Mouse (Mus musculus): ENCODE results near the gene Klf17. TPM values are rescaled to one million over a fixed set of nuclear protein-coding genes. Genes with fewer than 3 reads are reported as not detected.
"Not testable (repeated sequence)": the region's sequence is repeated elsewhere in the genome, so short reads cannot be mapped to it uniquely, and the experiment has no call there.

The Klf17 gene
- polyA plus RNA-seq, 1 experiment from 2014 or later, result not detected

DNA sequence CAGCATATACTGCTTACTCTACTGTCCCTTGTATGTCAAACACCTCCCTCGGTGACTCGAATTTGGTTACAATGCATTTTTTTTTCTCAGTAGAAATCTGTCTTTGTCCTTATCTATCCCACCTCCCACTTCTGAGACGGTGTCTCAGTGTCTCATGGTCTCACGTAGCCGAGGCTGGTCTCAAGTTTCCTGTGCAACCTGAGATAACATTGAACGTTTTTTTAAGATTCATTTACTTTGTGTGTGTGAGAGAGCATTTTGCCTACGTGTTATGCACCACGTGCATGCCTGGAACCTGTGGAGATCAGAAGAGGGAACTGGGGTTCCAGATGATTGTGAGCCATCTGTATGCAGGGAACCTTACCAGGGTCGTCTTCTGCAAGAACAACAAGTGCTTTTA is 7.5 kb upstream of the Klf17 start:
- ATAC-seq (no peak), DNase-seq (ENCODE audit: low spot score) (no peak)
- H3K9me3 ChIP-seq (replicated peaks; ENCODE audit: control insufficient read depth, low read length), result no peaks in the 10 kb centered on the region
- H3K4me2 ChIP-seq (ENCODE audit: low read length), result no peak overlapping the region
- H3K4me3 ChIP-seq (ENCODE audit: low read depth, low read length), result no peak overlapping the region
- WGBS, result 79% methylated on average over 9 of the region's 9 CpGs
- H3K27ac ChIP-seq (ENCODE audit: low read depth, low read length), result no peak overlapping the region
- no peaks in the 10 kb centered on the region for H3K27me3 ChIP-seq (replicated peaks; ENCODE audit: control insufficient read depth, insufficient read depth, low read length)
- no peaks in the 10 kb centered on the region for H3K4me1 ChIP-seq (ENCODE audit: control insufficient read depth, insufficient read depth, low read length)
- H3K9ac ChIP-seq (ENCODE audit: low read length), result no peak overlapping the region
- H3K36me3 ChIP-seq (ENCODE audit: control insufficient read depth, insufficient read depth, low read length), result no peaks in the 10 kb centered on the region

DNA sequence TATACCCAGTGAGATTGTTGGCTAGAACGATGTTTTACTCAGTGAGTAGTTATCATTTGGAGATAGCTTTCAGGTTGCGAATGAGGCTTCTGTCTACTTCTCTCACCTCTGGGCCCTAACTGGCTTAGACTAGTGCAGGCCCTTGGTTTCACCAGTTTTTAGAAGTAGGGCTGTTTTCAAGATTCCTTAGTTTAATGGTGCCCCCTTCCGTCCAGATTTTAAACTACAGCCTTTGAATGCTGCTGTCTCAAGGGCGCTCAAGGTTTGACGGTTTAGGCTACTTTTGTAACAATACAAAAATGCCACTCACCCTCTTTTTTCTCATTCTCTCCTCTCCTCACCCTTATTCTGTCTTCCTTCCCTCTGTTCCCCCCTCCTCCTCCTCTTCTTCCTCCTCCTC is 5.5 kb upstream of the Klf17 start:
- ATAC-seq, result no peak
- H3K4me2 ChIP-seq (ENCODE audit: low read length), result no peak overlapping the region
- no peak overlapping the region for H3K27ac ChIP-seq (ENCODE audit: low read depth, low read length)

DNA sequence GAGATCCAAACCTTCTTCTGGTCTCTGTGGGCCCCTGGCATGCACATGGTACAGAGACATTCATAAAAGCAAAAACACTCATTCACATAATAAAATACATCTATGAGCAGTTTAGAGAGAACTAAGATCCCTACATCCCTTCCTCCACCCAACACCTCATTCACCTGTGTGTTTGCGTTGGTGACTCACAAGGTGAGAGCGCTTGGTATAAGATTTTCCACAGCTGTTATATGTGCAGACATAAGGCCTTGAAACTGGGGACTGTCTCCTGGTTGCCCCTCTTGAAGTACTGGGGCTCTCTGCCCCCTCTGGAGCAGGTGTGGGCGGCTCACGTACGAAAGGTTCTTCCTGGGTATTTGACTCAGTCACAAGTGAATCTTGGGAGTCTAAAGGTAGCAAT is 5.3 kb downstream of the Klf17 start:
- Histone ChIP-seq H3K4me3 (ENCODE audit: low read depth, low read length) (no peak overlapping the region), H3K9ac (ENCODE audit: low read length) (no peak overlapping the region), H3K4me2 (ENCODE audit: low read length) (no peak overlapping the region), H3K27me3 (replicated peaks; ENCODE audit: control insufficient read depth, insufficient read depth, low read length) (no peaks in the 10 kb centered on the region), H3K4me1 (ENCODE audit: control insufficient read depth, insufficient read depth, low read length) (no peaks in the 10 kb centered on the region), H3K27ac (ENCODE audit: low read depth, low read length) (no peak overlapping the region), H3K36me3 (ENCODE audit: control insufficient read depth, insufficient read depth, low read length) (no peaks in the 10 kb centered on the region), H3K9me3 (replicated peaks; ENCODE audit: control insufficient read depth, low read length) (no peaks in the 10 kb centered on the region)
- no peak for ATAC-seq
- WGBS, result 90% methylated on average over 5 of the region's 5 CpGs
- DNase-seq (ENCODE audit: low spot score), result no peak

More for the DNA sequence above, 5.5 kb upstream of the Klf17 start:
- H3K9ac ChIP-seq (ENCODE audit: low read length), result no peak overlapping the region
- H3K27me3 ChIP-seq (replicated peaks; ENCODE audit: control insufficient read depth, insufficient read depth, low read length), result no peaks in the 10 kb centered on the region
- no peak overlapping the region for H3K4me3 ChIP-seq (ENCODE audit: low read depth, low read length)
- WGBS, result 20% methylated on average over 5 of the region's 5 CpGs
- no peaks in the 10 kb centered on the region for H3K36me3 ChIP-seq (ENCODE audit: control insufficient read depth, insufficient read depth, low read length)
- peak; percentile 84 for DNase-seq (ENCODE audit: low spot score)
- H3K4me1 ChIP-seq (ENCODE audit: control insufficient read depth, insufficient read depth, low read length), result no peaks in the 10 kb centered on the region
- no peaks in the 10 kb centered on the region for H3K9me3 ChIP-seq (replicated peaks; ENCODE audit: control insufficient read depth, low read length)

DNA sequence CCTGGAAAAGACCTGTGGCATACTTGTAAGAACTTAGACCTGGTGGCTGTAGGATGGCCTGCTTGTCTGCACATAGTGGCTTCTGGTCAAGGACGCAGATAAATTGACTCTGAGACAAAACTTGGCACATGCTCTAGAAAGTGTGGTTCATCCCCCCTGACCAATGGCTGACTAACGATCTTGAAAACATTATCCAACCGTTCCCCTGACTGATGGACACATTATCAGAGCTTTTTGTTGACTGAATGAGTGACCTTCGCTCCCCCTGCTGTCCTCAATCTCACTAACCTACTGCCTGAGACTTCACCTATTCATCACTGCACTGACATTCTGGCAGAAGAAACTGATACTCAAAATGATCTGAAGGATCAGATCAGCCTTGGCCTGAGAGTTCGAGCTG is 13.0 kb downstream of the Klf17 start:
- not testable (repeated sequence) for DNase-seq (ENCODE audit: low spot score); H3K36me3 ChIP-seq (ENCODE audit: control insufficient read depth, insufficient read depth, low read length); H3K27me3 ChIP-seq (replicated peaks; ENCODE audit: control insufficient read depth, insufficient read depth, low read length); H3K4me3 ChIP-seq (ENCODE audit: low read depth, low read length); ATAC-seq; H3K9me3 ChIP-seq (replicated peaks; ENCODE audit: control insufficient read depth, low read length); H3K9ac ChIP-seq (ENCODE audit: low read length); H3K27ac ChIP-seq (ENCODE audit: low read depth, low read length); H3K4me2 ChIP-seq (ENCODE audit: low read length); H3K4me1 ChIP-seq (ENCODE audit: control insufficient read depth, insufficient read depth, low read length)
- 76% methylated on average over 5 of the region's 5 CpGs for WGBS

DNA sequence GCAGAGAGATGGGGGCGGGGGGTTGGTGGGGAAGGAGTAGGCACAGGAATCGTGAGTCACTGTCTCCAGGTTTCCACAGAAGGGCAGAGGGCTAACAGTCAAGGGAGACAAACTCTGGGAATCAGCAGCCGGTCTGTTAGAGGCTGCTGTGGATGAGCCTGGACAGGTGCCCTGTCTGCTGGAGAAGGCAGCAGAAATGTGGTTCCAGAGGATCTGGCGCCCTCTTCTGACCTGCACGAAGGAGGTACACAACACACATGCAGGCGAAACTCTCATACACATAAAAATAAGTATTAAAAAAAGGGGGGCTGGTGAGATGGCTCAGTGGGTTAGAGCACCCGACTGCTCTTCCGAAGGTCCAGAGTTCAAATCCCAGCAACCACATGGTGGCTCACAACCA is 27.9 kb downstream of the Klf17 start:
- H3K36me3 ChIP-seq (ENCODE audit: control insufficient read depth, insufficient read depth, low read length), result no peaks in the 10 kb centered on the region
- DNase-seq (ENCODE audit: low spot score), result peak; percentile 7
- ATAC-seq, result no peak
- 44% methylated on average over 8 of the region's 8 CpGs for WGBS
- no peak overlapping the region for H3K27ac ChIP-seq (ENCODE audit: low read depth, low read length)
- H3K27me3 ChIP-seq (replicated peaks; ENCODE audit: control insufficient read depth, insufficient read depth, low read length), result no peaks in the 10 kb centered on the region
- H3K4me1 ChIP-seq (ENCODE audit: control insufficient read depth, insufficient read depth, low read length), result no peaks in the 10 kb centered on the region
- no peak overlapping the region for H3K4me3 ChIP-seq (ENCODE audit: low read depth, low read length)
- no peak overlapping the region for H3K4me2 ChIP-seq (ENCODE audit: low read length)
- no peaks in the 10 kb centered on the region for H3K9me3 ChIP-seq (replicated peaks; ENCODE audit: control insufficient read depth, low read length)
- no peak overlapping the region for H3K9ac ChIP-seq (ENCODE audit: low read length)

DNA sequence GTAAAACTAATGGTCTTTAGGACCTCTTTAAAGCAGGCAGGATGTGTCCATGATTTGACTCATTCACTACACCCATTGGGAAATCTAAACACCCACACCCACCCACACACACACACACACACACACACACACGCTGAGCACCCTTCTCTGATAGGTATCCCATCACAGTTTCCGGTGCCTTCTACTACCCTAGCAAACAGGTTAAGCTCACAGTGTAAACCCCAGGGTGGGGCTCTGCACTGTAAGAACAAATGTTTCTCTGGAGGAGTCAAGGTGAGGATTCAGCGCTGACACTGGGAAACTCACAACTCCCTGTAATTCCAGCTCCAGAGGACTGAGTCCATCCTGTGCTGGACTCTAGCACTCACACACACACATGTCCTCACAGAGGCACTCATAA is 33.5 kb downstream of the Klf17 start:
- Histone ChIP-seq H3K4me3 (ENCODE audit: low read depth, low read length) (no peak overlapping the region), H3K4me2 (ENCODE audit: low read length) (no peak overlapping the region), H3K27ac (ENCODE audit: low read depth, low read length) (no peak overlapping the region), H3K9me3 (replicated peaks; ENCODE audit: control insufficient read depth, low read length) (no peaks in the 10 kb centered on the region), H3K4me1 (ENCODE audit: control insufficient read depth, insufficient read depth, low read length) (no peaks in the 10 kb centered on the region), H3K9ac (ENCODE audit: low read length) (no peak overlapping the region), H3K36me3 (ENCODE audit: control insufficient read depth, insufficient read depth, low read length) (no peaks in the 10 kb centered on the region), H3K27me3 (replicated peaks; ENCODE audit: control insufficient read depth, insufficient read depth, low read length) (no peaks in the 10 kb centered on the region)
- ATAC-seq, result no peak
- 86% methylated on average over 3 of the region's 3 CpGs for WGBS
- no peak for DNase-seq (ENCODE audit: low spot score)

DNA sequence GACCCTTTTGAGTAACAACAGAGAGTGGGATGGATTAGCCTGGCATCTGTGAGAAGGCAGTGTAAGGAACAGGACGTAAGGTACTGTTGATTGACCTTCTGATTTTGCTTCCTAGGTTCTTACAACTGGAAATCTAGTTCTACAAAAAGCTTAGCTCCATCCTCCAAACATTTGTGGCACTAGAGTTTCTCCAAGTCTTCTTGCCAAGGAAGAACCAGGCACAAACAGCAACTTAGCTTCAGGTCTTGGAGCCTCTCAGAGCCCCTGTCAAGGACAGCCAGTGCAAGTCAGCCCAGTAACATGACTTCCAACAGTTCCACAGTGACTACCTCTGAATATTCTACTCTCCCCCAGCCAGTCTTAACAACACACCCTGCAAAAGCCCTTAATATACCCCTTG is 41.3 kb downstream of the Klf17 start, which contains the start of gene Gm12845:
Gene Gm12845 (plus strand): TSS at position 301 of the 400 bp plus-strand sequence.
- Histone ChIP-seq H3K27me3 (replicated peaks; ENCODE audit: control insufficient read depth, insufficient read depth, low read length) (no peaks in the 10 kb centered on the region), H3K4me1 (ENCODE audit: control insufficient read depth, insufficient read depth, low read length) (no peaks in the 10 kb centered on the region), H3K4me2 (ENCODE audit: low read length) (no peak within 1 kb of the TSS), H3K36me3 (ENCODE audit: control insufficient read depth, insufficient read depth, low read length) (no peaks in the 10 kb centered on the region), H3K9ac (ENCODE audit: low read length) (no peak within 1 kb of the TSS), H3K4me3 (ENCODE audit: low read depth, low read length) (no peak within 1 kb of the TSS), H3K27ac (ENCODE audit: low read depth, low read length) (no peak within 1 kb of the TSS), H3K9me3 (replicated peaks; ENCODE audit: control insufficient read depth, low read length) (no peaks in the 10 kb centered on the region)
- no peak for ATAC-seq
- no peak for DNase-seq (ENCODE audit: low spot score)
- 100% methylated on average over 1 of the region's 1 CpGs for WGBS

DNA sequence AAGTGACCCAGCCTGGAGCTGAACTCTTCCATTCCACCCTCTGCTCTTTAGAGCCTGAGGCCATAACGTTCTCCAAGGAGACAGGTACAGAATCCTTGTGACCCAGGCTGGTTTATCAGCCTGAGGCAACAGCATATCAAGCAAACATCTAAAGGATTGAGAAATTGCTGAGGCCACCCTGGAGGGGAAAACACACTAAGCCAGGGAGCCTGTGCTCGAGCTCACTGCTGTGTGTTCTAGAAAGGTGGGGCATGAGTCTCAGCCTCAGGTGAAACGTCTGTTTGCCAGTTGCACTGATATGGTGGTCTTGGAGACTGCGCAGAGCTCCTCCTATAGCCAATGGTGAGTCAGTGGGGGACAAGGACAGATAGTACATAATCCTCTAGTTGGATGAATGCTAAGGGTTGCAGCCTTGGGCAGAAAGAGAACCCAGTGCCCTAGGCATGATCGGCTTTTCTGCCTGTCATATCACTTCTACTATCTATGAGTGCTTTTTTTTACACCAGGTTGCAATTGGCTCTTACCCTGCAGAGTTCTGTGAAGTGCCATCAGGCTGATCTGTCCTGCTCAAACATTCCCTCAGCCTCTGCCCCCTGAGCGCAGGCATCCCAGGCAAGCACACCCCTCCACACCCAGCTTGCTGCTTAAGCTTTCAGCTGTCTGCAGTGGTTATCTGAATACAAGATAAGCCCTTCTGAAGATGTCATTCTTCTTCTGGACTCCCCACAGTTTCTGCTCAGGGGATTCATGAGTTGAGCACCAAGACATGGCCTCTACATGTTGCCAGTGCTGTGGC is 51.9 kb downstream of the Klf17 start:
- Histone ChIP-seq H3K4me2 (ENCODE audit: low read length) (no peak overlapping the region), H3K27ac (ENCODE audit: low read depth, low read length) (no peak overlapping the region), H3K4me1 (ENCODE audit: control insufficient read depth, insufficient read depth, low read length) (no peaks in the 10 kb centered on the region), H3K27me3 (replicated peaks; ENCODE audit: control insufficient read depth, insufficient read depth, low read length) (no peaks in the 10 kb centered on the region), H3K4me3 (ENCODE audit: low read depth, low read length) (no peak overlapping the region), H3K9me3 (replicated peaks; ENCODE audit: control insufficient read depth, low read length) (no peaks in the 10 kb centered on the region), H3K36me3 (ENCODE audit: control insufficient read depth, insufficient read depth, low read length) (no peaks in the 10 kb centered on the region), H3K9ac (ENCODE audit: low read length) (no peak overlapping the region)
- WGBS, result 80% methylated on average over 6 of the region's 6 CpGs
- ATAC-seq (no peak), DNase-seq (ENCODE audit: low spot score) (no peak)

DNA sequence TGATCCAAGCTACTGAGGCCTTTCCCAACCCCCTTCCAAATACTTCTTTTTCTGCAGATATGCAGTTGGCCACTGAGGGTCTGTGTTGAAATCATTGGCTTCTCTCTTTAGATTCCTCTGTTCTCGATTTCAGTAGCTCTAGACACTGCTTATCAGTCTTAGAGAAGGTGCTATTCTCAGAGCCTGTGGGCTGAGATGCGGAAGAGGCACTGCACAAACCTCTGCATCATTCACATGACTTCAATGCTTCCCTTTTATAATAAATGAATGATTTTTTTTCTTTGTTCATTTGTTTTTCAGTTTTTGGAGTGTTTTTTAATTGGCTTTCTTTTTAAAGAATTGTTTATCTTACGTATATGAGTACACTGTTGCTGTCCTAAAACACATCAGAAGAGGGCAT is 53.1 kb downstream of the Klf17 start:
- Histone ChIP-seq H3K36me3 (ENCODE audit: control insufficient read depth, insufficient read depth, low read length) (no peaks in the 10 kb centered on the region), H3K4me3 (ENCODE audit: low read depth, low read length) (no peak overlapping the region), H3K4me1 (ENCODE audit: control insufficient read depth, insufficient read depth, low read length) (no peaks in the 10 kb centered on the region), H3K4me2 (ENCODE audit: low read length) (no peak overlapping the region), H3K27ac (ENCODE audit: low read depth, low read length) (no peak overlapping the region), H3K27me3 (replicated peaks; ENCODE audit: control insufficient read depth, insufficient read depth, low read length) (no peaks in the 10 kb centered on the region), H3K9me3 (replicated peaks; ENCODE audit: control insufficient read depth, low read length) (no peaks in the 10 kb centered on the region), H3K9ac (ENCODE audit: low read length) (no peak overlapping the region)
- DNase-seq (ENCODE audit: low spot score) (no peak), ATAC-seq (no peak)
- 82% methylated on average over 3 of the region's 3 CpGs for WGBS
